Mouse (Mus musculus) heart, embryonic 11.5 days (tissue): Measurements from ENCODE around the gene Fam168a. TPM values are rescaled to one million over a fixed set of nuclear protein-coding genes. Genes with fewer than 3 reads are reported as not detected.

Experiments used
- ATAC-seq: fragments of 200-750 bp; cut with Nextera tagmentation; replicated peaks from 2 replicates; pipeline ENCODE4 v1.8.0; 2017; ENCODE audit warnings: moderate library complexity; ENCODE audit not compliant: insufficient number of reproducible peaks, low FRiP score, low TSS enrichment
- H3K27ac ChIP-seq: fragments of 300-500 bp; sonication (generic); 2 replicates; pipeline ENCODE4 v1.5.1; 2014; ENCODE audit warnings: mild to moderate bottlenecking, low read depth, low read length
- H3K27me3 ChIP-seq: fragments of 300-500 bp; sonication (generic); 2 replicates; pipeline ENCODE4 v1.6.1; 2014; ENCODE audit warnings: mild to moderate bottlenecking, low read length, mixed read lengths; ENCODE audit not compliant: control insufficient read depth, insufficient read depth
- H3K36me3 ChIP-seq: fragments of 300-500 bp; sonication (generic); 2 replicates; pipeline ENCODE4 v1.6.1; 2014; ENCODE audit warnings: mild to moderate bottlenecking, low read length, moderate library complexity, mixed read lengths; ENCODE audit not compliant: control insufficient read depth, insufficient read depth
- H3K4me1 ChIP-seq: fragments of 300-500 bp; sonication (generic); 2 replicates; pipeline ENCODE4 v1.6.1; 2014; ENCODE audit warnings: low read length; ENCODE audit not compliant: control insufficient read depth, insufficient read depth
- H3K4me2 ChIP-seq: fragments of 300-500 bp; sonication (generic); 2 replicates; pipeline ENCODE4 v1.6.1; 2014; ENCODE audit warnings: mild to moderate bottlenecking, moderate library complexity
- H3K4me3 ChIP-seq: fragments of 300-500 bp; sonication (generic); 2 replicates; pipeline ENCODE4 v1.5.1; 2014; ENCODE audit warnings: low read depth, low read length
- H3K9ac ChIP-seq: fragments of 300-500 bp; sonication (generic); 2 replicates; pipeline ENCODE4 v1.6.1; 2014; ENCODE audit warnings: mild to moderate bottlenecking, low read depth, low read length, moderate library complexity
- H3K9me3 ChIP-seq: fragments of 300-500 bp; sonication (generic); replicated peaks from 2 replicates; pipeline ENCODE4 v1.6.1; 2016; ENCODE audit warnings: low read length; ENCODE audit not compliant: control insufficient read depth
- WGBS: fragments of 180-500 bp; shearing (Covaris S2); extraction: QIAGEN DNeasy Blood & Tissue Kit; methylation state at CpG from one replicate; pipeline ENCODE4 v1.1.7; 2014; ENCODE audit not compliant: insufficient replicate concordance; 5-methylcytosine and 5-hydroxymethylcytosine counted together
- polyA plus RNA-seq: library from polyadenylated mRNA; unstranded; fragments of >200 nt; fragmentation: Nextera tagmentation; extraction: Ambion mirVana; gene quantifications from 2 replicates; pipeline ENCODE4 v1.2.1, GENCODE M21; 2014

Fam168a gene
- polyA plus RNA-seq, 1 experiment from 2014 or later = 34.9 TPM

DNA sequence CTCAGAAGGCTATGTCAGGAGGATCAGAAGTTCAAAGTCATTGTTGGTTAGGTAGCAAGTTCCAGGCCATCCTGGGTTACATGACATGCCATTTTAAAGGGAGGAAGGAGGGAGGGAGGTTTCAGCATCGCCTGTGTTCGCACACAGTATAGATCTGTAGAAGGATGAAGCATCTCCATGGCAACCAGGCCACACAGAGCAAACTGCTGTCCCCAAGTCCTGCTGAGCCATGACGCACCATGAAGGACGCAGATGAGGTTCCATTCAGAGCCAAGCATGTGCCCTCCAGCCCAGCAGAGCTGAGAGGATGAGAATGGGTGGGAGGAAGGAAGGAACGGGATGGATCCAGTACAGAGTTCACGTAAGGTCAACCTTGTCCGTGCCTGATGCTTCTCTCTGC is 33.0 kb upstream of the Fam168a start:
- no peak overlapping the region for H3K9ac ChIP-seq
- H3K4me3 ChIP-seq = no peak overlapping the region
- no peaks in the 10 kb centered on the region for H3K4me1 ChIP-seq
- WGBS = 77% methylated on average over 7 of the region's 7 CpGs
- no peak overlapping the region for H3K27ac ChIP-seq
- no peaks in the 10 kb centered on the region for H3K36me3 ChIP-seq
- H3K9me3 ChIP-seq = no peaks in the 10 kb centered on the region
- no peaks in the 10 kb centered on the region for H3K27me3 ChIP-seq
- H3K4me2 ChIP-seq = no peak overlapping the region
- ATAC-seq = no peak

DNA sequence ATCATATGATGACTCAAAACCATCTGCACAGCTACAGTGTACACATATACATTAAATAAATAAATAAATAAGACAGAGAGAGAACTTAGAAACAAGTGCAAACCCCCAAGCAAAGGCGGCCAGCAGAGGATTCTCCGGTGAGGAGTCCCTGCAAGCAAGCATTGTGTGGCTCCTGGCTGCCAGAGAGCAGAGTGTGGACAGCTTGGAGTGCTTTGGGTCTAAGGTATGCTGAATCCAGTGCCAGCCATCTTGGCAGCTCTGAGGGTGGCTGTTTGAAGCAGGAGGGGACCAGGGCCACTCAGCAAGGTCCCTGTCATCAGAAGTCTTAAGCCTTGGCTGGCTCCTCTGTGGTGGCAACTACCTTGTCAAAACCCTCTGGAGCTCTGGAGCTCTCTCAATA is 31.5 kb upstream of the Fam168a start:
- Histone ChIP-seq H3K27ac (no peak overlapping the region), H3K9ac (no peak overlapping the region), H3K4me1 (no peaks in the 10 kb centered on the region), H3K4me3 (no peak overlapping the region), H3K27me3 (no peaks in the 10 kb centered on the region), H3K4me2 (no peak overlapping the region), H3K9me3 (no peaks in the 10 kb centered on the region), H3K36me3 (no peaks in the 10 kb centered on the region)
- 60% methylated on average over 2 of the region's 2 CpGs for WGBS
- no peak for ATAC-seq

DNA sequence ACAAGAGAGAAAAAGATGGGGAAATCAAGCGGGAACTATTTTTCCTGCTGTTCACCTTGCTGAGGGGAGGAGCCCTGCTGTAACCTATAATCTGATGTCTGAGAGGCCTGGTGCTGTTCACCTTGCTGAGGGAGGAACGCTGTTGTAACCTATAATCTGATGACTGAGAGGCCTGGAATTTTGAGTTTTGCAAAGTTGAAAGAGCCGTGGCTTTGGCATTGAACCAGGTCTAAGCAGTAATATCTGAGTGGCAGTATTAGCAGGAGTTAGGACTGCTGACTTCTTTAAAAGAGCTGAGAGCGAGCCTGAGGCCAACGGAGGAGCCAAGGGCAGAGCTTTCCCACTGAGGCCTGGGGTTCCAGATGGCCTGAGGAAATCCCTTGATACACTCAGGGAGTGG is 28.4 kb upstream of the Fam168a start:
- no peaks in the 10 kb centered on the region for H3K27me3 ChIP-seq
- no peaks in the 10 kb centered on the region for H3K4me1 ChIP-seq
- ATAC-seq = no peak
- H3K4me3 ChIP-seq = no peak overlapping the region
- H3K36me3 ChIP-seq = no peaks in the 10 kb centered on the region
- H3K9ac ChIP-seq = no peak overlapping the region
- H3K4me2 ChIP-seq = no peak overlapping the region
- H3K27ac ChIP-seq = no peak overlapping the region
- 82% methylated on average over 5 of the region's 5 CpGs for WGBS
- no peaks in the 10 kb centered on the region for H3K9me3 ChIP-seq

DNA sequence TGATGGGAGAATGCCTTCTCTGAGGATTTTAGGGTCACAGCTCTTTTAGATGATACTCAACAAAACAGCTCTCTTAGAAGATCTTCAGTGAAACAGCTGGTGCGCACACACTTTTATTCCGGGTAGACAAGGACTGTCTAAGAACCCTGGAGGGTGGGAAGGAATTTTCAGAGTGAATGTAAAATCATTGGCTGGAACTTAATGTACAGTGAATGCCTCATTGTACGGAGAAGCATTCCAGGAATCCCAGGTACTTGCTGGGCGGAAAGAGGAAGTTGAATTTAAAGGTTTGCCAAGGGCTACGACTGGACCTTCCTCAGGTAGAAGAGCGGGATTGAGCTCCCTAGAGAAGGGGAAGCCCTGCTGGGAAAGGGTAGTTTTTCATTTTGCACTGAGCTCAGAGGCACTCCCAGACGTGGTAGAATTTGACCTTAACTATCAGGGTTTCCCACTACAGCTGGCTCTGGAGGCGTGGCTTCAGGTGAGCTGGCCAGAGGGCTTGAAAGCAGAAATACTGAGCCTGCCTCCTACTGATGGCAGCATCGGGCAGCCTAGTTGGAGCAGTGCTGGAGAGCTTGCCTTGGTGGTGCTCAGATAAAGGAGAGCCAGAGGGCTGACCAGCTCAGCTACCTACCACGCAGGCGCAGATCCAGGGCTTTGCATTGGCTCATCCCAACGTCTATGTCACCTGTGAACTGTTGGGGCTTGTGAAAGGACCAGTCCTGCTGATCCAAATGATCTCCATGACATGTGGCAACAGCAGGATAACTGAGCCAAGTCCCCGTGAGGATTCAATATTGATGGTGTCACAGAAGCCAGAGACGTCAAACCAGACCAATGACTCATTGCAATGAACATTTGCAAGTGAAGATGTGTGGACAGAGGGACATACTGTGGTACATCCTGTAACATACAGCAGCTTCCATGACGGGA is 27.2 kb upstream of the Fam168a start:
- 62% methylated on average over 15 of the region's 15 CpGs for WGBS

DNA sequence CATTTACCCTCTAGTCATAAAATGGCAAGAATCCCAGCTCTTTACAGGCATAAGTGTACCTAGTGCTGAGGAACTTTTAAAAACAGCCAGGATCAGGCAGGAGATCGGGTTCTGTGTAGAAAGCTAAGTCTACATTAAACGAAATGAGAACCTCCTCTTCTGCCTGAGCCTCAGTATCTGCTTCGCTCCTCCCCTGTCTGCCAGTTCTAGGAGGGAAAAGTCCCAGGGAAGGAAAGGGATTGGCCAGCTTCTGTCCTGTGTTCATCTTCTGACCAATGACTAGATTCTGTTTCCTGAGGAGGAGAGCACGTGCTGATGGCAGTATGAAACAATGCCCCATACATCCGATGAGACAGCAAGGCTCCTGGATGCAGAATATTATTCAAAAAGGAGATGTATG is 25.3 kb upstream of the Fam168a start:
- H3K27ac ChIP-seq = no peak overlapping the region
- H3K4me3 ChIP-seq = no peak overlapping the region
- WGBS = 52% methylated on average over 5 of the region's 5 CpGs
- ATAC-seq = no peak
- no peaks in the 10 kb centered on the region for H3K4me1 ChIP-seq
- no peaks in the 10 kb centered on the region for H3K9me3 ChIP-seq
- no peak overlapping the region for H3K4me2 ChIP-seq
- no peaks in the 10 kb centered on the region for H3K36me3 ChIP-seq
- no peak overlapping the region for H3K9ac ChIP-seq
- no peaks in the 10 kb centered on the region for H3K27me3 ChIP-seq

More for the DNA sequence above, 27.2 kb upstream of the Fam168a start:
- Histone ChIP-seq H3K4me2 (no peak overlapping the region), H3K36me3 (no peaks in the 10 kb centered on the region), H3K27me3 (no peaks in the 10 kb centered on the region), H3K9ac (no peak overlapping the region), H3K27ac (no peak overlapping the region), H3K4me1 (no peaks in the 10 kb centered on the region), H3K4me3 (no peak overlapping the region), H3K9me3 (no peaks in the 10 kb centered on the region)
- ATAC-seq = no peak

DNA sequence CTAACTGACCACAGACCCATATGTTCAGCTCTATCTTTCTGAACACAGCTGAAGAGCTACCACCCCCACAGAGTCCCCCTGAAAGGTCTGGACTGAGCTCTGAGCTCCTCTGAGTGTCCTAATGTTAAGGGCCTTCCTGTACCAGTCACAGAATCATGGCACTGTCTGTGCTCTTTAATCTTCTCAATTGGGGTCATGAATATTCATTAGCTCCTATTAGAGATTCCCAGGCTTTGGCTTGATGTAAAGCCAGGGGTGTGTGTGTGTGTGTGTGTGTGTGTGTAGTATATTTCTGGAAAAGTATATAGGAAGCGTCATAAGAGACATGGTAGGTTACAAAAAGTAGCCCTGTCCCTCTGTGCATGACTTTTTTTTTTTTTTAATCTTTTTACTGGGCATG is 23.2 kb upstream of the Fam168a start:
- Histone ChIP-seq H3K9ac (no peak overlapping the region), H3K27ac (no peak overlapping the region), H3K4me3 (no peak overlapping the region), H3K9me3 (no peaks in the 10 kb centered on the region), H3K27me3 (no peaks in the 10 kb centered on the region), H3K36me3 (no peaks in the 10 kb centered on the region), H3K4me1 (no peaks in the 10 kb centered on the region), H3K4me2 (no peak overlapping the region)
- no peak for ATAC-seq
- WGBS = 86% methylated on average over 1 of the region's 1 CpGs

DNA sequence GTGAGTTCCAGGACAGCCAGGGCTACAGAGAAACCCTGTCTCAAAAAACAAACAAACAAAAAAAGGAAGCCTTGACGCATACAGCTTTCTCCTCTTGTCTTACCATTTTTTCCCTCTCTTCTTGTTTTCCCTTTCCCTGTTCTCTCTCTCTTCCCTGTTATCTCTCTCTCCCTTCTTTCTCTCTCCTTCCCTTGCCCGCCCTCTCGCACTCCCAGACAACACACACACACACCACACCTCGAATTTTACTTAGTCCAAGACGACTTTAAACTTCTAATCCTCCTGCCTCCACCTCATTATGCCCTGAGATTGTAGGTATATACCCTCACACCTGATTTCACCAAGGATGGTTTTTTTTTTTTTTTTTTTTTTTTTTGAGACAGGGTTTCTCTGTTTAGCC is 22.4 kb upstream of the Fam168a start:
- WGBS = 58% methylated on average over 5 of the region's 5 CpGs
- 0 out of 2 replicates have a peak overlapping the region, but pooled peaks have one; percentile 29 for H3K27ac ChIP-seq

DNA sequence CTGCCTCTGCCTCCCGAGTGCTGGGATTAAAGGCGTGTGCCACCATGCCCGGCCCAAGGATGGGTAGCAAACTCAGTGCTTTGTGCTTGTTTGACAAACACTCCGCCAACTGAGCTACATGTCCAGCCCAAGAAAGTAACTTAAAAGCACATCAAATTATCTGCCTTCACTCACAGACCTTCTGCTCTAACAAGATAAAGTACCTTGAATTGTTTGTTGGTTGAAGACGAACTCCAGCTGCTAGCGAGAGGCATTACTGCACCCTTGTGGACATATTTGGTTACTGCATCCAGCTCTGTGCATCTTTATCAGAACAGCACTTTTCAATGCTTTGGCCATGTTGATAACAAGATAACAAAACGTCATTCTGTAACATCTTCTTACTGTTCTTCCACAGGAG is 21.9 kb upstream of the Fam168a start:
- H3K36me3 ChIP-seq = no peaks in the 10 kb centered on the region
- H3K9me3 ChIP-seq = no peaks in the 10 kb centered on the region
- H3K4me2 ChIP-seq = no peak overlapping the region
- 0 out of 2 replicates have a peak overlapping the region, but pooled peaks have one; percentile 29 for H3K27ac ChIP-seq
- H3K4me3 ChIP-seq = no peak overlapping the region
- no peaks in the 10 kb centered on the region for H3K27me3 ChIP-seq
- H3K9ac ChIP-seq = no peak overlapping the region
- 44% methylated on average over 7 of the region's 7 CpGs for WGBS
- ATAC-seq = 0 out of 2 replicates have a peak, but pooled peaks have one; percentile 55
- H3K4me1 ChIP-seq = no peaks in the 10 kb centered on the region

More for the DNA sequence above, 22.4 kb upstream of the Fam168a start:
- ATAC-seq = no peak
- no peaks in the 10 kb centered on the region for H3K27me3 ChIP-seq
- H3K4me2 ChIP-seq = no peak overlapping the region
- no peaks in the 10 kb centered on the region for H3K36me3 ChIP-seq
- no peaks in the 10 kb centered on the region for H3K9me3 ChIP-seq
- H3K4me3 ChIP-seq = no peak overlapping the region
- no peak overlapping the region for H3K9ac ChIP-seq
- H3K4me1 ChIP-seq = no peaks in the 10 kb centered on the region
